Mouse (Mus musculus) lung, adult 18-20 months (tissue): ENCODE measurements at regions not wholly inside any gene's neighbourhood (a gene's known extent, or its start where the extent isn't known, plus 50 kb on each side); places are given as distances from the start of the nearest gene placed in this dataset.

Experiments used
- DNase-seq, 2 experiments: peaks; one replicate each; pipeline ENCODE4 v3.0.0; 2022; ENCODE audit warnings: mixed read lengths in 2 of 2

- peak in 1 of 2 experiments; percentile 15 for DNase-seq
These were observed 221.1 kb upstream of the Sox14 start for GRCm38 (mm10) chr9:100097028-100097427.

- DNase-seq: no peak
These were observed 219.6 kb upstream of the Sox14 start for GRCm38 (mm10) chr9:100095559-100095959.

DNA sequence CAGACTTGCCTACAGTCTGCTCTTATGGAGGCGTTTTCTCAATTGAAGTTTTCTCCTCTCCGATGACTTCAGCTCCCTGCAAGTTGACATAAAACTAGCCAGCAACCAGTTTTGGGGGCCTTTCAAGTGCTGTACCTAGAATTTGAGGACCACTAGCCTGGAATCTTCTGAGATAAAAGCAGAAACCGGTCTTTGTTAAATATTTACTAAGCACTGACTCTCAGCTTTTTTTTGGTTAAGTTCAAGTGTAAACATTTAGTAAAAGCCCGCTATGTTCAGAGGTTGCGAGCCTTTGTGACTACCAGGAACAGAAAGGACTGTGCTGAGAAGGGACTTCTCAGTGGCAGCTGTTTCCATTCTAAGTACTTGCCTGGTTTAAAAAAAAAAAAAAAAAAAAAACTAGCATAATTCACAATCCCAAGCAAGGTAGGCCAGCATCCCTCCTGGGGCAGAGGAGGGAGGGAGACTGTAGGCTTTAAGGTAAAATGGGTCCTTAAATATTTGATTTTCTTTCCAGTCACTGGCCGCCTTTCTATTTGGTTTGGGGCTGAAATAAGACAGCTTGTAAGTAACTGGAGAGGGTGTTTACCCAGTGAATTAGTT, 219.1 kb upstream of the Sox14 start:
- no peak for DNase-seq

- no peak for DNase-seq
These were observed 195.2 kb upstream of the Sox14 start for GRCm38 (mm10) chr9:100071141-100071540.

GRCm38 (mm10) chr9:100058541-100058940, 182.6 kb upstream of the Sox14 start:
- no peak for DNase-seq

DNA sequence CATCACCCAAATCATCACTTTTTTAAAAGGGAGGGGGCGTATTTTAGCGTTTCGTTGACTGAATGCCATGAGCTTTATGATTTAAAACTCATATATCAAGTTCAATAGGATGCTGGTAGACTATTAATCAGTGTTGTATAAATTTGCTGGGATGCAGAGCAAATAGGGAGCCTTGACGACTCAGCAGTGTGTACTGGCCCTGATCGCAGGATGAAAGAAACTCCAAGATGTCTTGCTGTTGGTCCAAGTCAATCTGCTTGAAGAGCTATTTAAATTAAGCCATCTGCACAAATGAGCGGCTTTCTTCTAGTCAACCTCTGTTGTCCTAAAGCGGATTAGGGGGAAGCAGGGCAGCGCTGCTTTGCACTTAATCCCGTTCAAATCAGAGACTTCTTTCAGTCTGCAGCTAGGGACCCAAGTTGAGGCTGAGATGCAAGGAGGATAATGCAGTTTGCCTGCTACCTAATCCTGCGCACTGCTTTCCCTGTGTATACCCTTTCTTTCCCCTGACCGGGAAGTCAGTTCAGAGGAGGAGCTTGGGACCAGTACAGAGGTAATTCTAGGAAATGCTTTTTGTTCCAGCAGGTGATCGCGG, 170.3 kb upstream of the Sox14 start:
- DNase-seq: no peak

DNA sequence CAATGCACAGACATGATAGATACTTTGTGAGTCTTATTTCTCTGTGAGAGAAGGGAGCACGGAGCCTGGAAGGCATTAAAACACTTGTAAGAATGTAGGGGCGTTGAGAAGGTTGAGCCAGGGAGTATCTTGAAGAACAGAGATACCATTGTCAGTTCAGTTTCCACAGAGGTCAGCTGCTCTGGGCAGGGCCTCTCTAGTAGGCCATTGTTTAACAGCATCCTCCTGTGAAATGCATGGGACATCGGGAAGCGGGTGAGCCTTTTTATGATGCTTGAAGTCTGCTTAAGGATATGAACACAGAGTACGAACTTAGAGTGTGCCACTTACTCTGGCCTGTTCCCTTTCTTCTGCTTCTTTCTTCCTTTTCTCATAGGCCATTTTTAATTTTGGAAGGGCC, 169.7 kb upstream of the Sox14 start:
- DNase-seq: no peak

GRCm38 (mm10) chr9:100041776-100042175, 165.8 kb upstream of the Sox14 start:
- DNase-seq: no peak

DNA sequence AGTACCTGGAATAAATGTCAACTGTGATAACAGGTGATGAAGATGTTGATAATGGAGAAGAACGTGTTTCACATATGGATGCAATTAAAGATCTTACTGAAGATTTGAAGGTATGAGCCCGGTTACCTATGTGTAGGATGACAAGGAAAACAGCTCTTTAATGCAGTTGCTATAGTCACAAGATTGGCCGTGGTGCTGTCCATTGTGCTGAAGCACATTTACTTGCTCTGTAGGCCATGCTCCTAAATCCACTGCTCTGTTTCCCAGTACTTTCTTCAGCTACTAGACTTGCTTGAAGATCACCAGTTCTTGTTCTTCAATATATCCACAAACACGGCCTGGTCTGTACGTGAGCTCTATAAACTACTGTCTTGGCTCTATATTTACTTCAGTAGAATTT, 147.7 kb upstream of the Sox14 start:
- DNase-seq: no peak

DNA sequence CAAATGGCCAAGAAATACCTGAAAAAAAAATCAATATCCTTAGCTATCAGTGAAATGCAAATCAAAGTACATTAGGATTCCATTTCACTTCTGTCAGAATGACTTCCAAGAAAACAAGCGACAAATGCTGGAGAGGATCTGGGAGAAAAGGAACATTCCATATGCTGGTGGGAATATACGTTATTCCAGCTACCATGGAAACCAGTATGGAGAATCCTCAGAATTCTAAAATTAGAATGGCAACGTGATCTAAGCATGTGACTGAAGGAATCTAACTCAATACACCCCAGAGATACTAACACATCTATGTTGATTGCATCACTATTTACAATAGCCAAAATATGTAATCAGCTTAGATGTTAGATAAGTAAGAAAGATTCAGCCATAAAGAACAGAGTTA, 146.1 kb upstream of the Sox14 start:
- DNase-seq: no peak

GRCm38 (mm10) chr9:99995204-99995603, 119.2 kb upstream of the Sox14 start:
- no peak for DNase-seq

DNA sequence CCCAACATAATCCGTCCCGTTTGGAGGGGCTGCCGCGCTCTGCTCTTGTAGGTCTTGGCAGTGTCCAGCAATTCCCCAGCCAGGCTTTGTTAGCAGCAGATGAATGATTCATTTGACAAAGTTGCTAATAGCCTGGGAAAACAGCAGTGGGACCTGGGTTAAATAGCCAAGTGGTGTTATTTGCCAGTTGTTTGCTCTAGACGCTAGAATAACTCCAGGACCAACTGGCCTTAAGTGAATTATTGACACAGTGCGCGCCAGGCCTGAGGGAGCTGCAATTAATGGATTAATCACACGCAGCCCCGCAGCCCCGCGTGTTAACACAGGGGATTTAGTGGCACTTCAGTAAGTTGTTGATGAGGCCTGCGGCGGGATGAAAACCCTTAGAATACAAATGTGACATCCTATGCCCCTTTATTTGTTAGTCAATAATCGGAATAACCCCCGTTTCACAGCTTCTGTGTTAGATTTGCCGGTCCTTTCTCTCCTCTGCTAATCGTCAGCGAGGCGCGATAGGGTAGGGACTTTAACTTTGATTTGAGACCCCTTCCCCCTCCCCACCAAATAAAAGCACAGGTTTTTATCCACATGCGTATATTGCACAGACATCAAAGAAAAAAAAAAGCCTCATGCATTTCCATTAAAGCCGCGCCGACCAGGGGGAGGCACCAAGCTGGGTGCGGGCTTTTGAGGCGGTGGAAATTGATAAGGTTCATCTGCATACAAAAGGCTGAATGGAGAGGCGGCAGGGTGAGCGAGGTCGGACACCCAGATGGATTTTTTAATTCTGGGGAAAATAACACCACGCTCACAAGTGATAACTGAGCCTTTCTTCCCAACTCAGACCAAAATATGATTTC, 118.5 kb upstream of the Sox14 start:
- DNase-seq: peak in 1 of 2 experiments; percentile 2

DNA sequence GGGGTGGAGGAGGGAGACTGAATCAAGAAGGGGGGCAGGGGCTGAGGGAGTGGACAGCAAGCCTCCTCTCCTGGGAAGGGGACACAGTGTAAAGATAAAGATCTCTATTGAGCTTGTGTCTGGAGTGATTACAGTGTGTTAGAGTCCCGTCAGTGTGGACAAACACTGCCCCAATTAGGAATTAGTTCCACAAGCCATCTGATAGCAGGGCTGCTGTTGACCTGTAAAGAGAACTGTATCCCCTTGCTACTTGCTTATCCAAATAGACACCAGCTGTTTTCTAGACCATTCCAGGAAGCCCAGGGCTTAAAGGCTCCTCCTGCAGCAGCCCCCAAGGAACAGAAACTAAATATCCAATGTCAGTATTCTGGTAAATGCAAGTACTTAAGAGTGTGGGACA, 111.4 kb upstream of the Sox14 start:
- no peak for DNase-seq

DNA sequence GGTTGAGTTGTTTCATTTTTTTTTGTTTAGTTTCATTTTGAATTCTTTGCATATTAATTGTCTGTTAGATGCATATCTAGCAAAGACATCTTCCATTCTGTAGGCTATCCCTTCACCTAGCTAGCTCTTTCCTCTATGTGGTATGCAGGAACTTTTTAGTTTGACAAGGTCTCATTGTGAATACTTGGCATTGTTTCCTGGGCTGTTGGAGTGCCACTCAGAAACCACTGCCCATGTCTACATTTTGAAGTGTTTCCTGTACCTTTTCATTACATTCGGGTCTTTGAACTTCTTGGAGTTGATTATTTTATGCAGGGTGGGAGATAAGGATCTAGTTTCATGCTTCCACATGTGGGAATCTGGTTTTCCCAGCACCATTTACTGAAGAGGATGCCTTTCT, 104.8 kb upstream of the Sox14 start:
- peak; percentile 37 to 39 for DNase-seq

DNA sequence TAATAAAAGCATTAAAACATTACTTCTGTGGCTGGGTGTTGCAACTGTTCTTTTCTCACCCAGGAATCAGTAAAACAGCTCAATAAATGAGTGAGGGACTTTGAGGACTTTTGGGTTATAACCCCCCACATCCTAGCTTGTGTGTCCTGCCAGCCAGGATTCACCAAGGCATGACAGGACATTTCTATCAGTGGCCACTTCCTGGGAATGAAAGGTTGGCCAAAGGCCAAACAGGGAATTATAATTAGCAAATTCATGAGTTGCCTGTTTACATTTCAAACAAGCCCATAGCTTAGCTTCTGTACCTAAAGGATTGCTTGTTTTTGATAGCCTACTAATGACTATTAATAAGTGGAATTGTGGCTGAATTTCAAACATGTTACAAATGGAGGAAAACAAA, 85.6 kb upstream of the Sox14 start:
- DNase-seq: no peak

GRCm38 (mm10) chr9:99954720-99955119, 78.8 kb upstream of the Sox14 start:
- DNase-seq: no peak

DNA sequence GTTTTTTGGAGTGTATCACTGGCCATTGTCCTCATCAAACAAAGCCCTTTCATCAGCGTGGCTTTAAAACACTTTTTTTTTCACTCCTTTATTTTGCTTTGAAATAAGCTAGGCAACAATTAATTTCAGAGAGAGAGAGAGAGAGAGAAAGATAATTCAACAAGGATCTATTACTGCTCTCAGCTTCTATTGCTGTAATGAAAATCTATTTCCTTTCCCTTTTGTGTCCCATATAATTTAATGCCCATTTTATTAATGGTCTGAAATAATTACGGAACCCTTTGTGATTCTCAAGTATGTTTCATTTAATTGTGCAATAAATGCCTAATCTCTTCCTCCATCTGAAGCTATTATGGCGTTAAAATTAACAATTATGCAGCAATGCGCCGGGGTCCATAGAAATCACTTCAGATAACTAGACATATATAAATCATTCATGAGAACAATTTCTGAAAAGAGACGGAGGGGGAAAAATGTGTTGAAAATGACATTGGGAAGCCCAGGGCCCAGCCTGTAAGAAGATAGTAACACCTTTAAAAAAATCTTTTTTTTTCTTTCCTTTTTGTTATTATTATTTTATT, 78.2 kb upstream of the Sox14 start:
- no peak for DNase-seq
